Mouse (Mus musculus) cerebellum, postnatal 4 days (tissue): ENCODE results near the gene Itpr1.

Source experiments
- DNase-seq, 2 experiments: peaks; one replicate each; pipeline ENCODE4 v3.0.0; 2022; ENCODE audit warnings: low spot score in 2 of 2, mixed read lengths in 1 of 2

Itpr1 gene

GRCm38 (mm10) chr6:108324464-108325025, 111.6 kb downstream of the Itpr1 start:
- no peak for DNase-seq

- DNase-seq = no peak
These were observed 112.5 kb downstream of the Itpr1 start for GRCm38 (mm10) chr6:108325400-108325799.

- DNase-seq = no peak
These were observed 113.1 kb downstream of the Itpr1 start for GRCm38 (mm10) chr6:108325948-108326411.

GRCm38 (mm10) chr6:108326751-108327161, 113.9 kb downstream of the Itpr1 start:
- no peak for DNase-seq

GRCm38 (mm10) chr6:108327561-108327960, 114.7 kb downstream of the Itpr1 start:
- DNase-seq = no peak

GRCm38 (mm10) chr6:108328296-108328695, 115.4 kb downstream of the Itpr1 start:
- no peak for DNase-seq

GRCm38 (mm10) chr6:108330461-108330860, 117.6 kb downstream of the Itpr1 start:
- no peak for DNase-seq

GRCm38 (mm10) chr6:108331268-108331667, 118.4 kb downstream of the Itpr1 start:
- DNase-seq = no peak

GRCm38 (mm10) chr6:108334059-108334458, 121.2 kb downstream of the Itpr1 start:
- no peak for DNase-seq

GRCm38 (mm10) chr6:108335202-108335823, 122.4 kb downstream of the Itpr1 start:
- DNase-seq = no peak

- no peak for DNase-seq
These were observed 123.6 kb downstream of the Itpr1 start for GRCm38 (mm10) chr6:108336506-108336905.

GRCm38 (mm10) chr6:108337289-108337688, 124.4 kb downstream of the Itpr1 start:
- DNase-seq = no peak

- DNase-seq = no peak
These were observed 125.5 kb downstream of the Itpr1 start for GRCm38 (mm10) chr6:108338362-108338761.

GRCm38 (mm10) chr6:108342989-108343388, 130.1 kb downstream of the Itpr1 start:
- DNase-seq = no peak

- no peak for DNase-seq
These were observed 130.9 kb downstream of the Itpr1 start for GRCm38 (mm10) chr6:108343781-108344310.

- DNase-seq = no peak
These were observed 137.9 kb downstream of the Itpr1 start for GRCm38 (mm10) chr6:108350801-108351200.

GRCm38 (mm10) chr6:108351998-108352397, 139.1 kb downstream of the Itpr1 start:
- DNase-seq = no peak

- no peak for DNase-seq
These were observed 154.5 kb downstream of the Itpr1 start for GRCm38 (mm10) chr6:108367412-108367811.

- DNase-seq = no peak
These were observed 156.1 kb downstream of the Itpr1 start for GRCm38 (mm10) chr6:108369031-108369430.

GRCm38 (mm10) chr6:108371347-108371893, 158.5 kb downstream of the Itpr1 start:
- no peak for DNase-seq

GRCm38 (mm10) chr6:108374019-108374418, 161.1 kb downstream of the Itpr1 start:
- no peak for DNase-seq

- DNase-seq = no peak
These were observed 166.1 kb downstream of the Itpr1 start for GRCm38 (mm10) chr6:108379041-108379440.

GRCm38 (mm10) chr6:108380209-108380608, 167.3 kb downstream of the Itpr1 start:
- DNase-seq = no peak
